Comparison of ENCODE assay signal across 19 mouse cellular contexts in genomic region chr8:122064353-122064752, GRCm38 (mm10).
A peak's percentile ranks its signal among the peaks of the same experiment; 100 is the strongest.
DNase-seq lines count a peak whose midpoint lies in the region; ATAC-seq lines count a peak whose summit lies in the region.
"Had no signal": no experiment of that assay in that cellular context is flagged by ENCODE, and none has a peak within 500 bp of the region (broad histone marks: within the 10 kb centered on the region; RNA-seq: fewer than 3 reads in every experiment).

No protein-coding gene starts in this region.

- peak overlapping the region; percentile 19; the same call in 1 of the 2 replicates for H3K9ac ChIP-seq in embryonic facial prominence, embryonic 14.5 days (ENCODE audit: low read depth, low read length)
- H3K9ac ChIP-seq in limb, embryonic 12.5 days (replicated peaks): peak overlapping the region; percentile 23; the same call in 1 of the 2 replicates
- H3K9ac ChIP-seq: forebrain, embryonic 15.5 days; hindbrain, embryonic 12.5 days; liver, postnatal 0 days; midbrain, embryonic 15.5 days had no signal

- no peaks in the 10 kb centered on the region for H3K36me3 ChIP-seq in embryonic facial prominence, embryonic 14.5 days (ENCODE audit: control insufficient read depth, insufficient read depth, low read length)
- H3K36me3 ChIP-seq in limb, embryonic 12.5 days: no peaks in the 10 kb centered on the region
- H3K36me3 ChIP-seq: forebrain, embryonic 15.5 days; hindbrain, embryonic 12.5 days; midbrain, embryonic 15.5 days had no signal

- no peak overlapping the region for H3K4me3 ChIP-seq in embryonic facial prominence, embryonic 14.5 days (ENCODE audit: low read depth, low read length)
- no peak overlapping the region for H3K4me3 ChIP-seq in limb, embryonic 12.5 days (replicated peaks)
- H3K4me3 ChIP-seq: forebrain, embryonic 15.5 days; hindbrain, embryonic 12.5 days; midbrain, embryonic 15.5 days; myocyte had no signal

- H3K27me3 ChIP-seq in embryonic facial prominence, embryonic 14.5 days (replicated peaks; ENCODE audit: control insufficient read depth, insufficient read depth, low read length): no peaks in the 10 kb centered on the region
- no peaks in the 10 kb centered on the region for H3K27me3 ChIP-seq in limb, embryonic 12.5 days
- H3K27me3 ChIP-seq: forebrain, embryonic 15.5 days; midbrain, embryonic 15.5 days had no signal

- no peaks in the 10 kb centered on the region for H3K9me3 ChIP-seq in embryonic facial prominence, embryonic 14.5 days (ENCODE audit: control insufficient read depth, low read length)
- H3K9me3 ChIP-seq in limb, embryonic 12.5 days: no peaks in the 10 kb centered on the region
- H3K9me3 ChIP-seq: forebrain, embryonic 15.5 days; hindbrain, embryonic 12.5 days; midbrain, embryonic 15.5 days had no signal

- peak; percentile 37 to 60 for DNase-seq in heart, postnatal 10 days
- DNase-seq in heart, adult 8-10 months (ENCODE audit: low spot score): no peak
- peak; percentile 64 for DNase-seq in NIH3T3 (ENCODE audit: low read depth)
- DNase-seq in embryonic facial prominence, embryonic 14.5 days (ENCODE audit: low spot score): peak; percentile 79
- DNase-seq in layer of hippocampus, postnatal 10 days (ENCODE audit: low spot score in 2 of 2): no peak
- no peak for DNase-seq in right cerebral cortex, postnatal 14 days
- DNase-seq: adrenal gland, adult 8-10 months; cerebellum, adult 9-10 months; kidney, postnatal 4 days; layer of hippocampus, adult 9-11 months; liver, postnatal 0 days; lung, postnatal 10 days; right cerebral cortex, postnatal 4 days had no signal

- 31% methylated on average over 7 of the region's 7 CpGs for WGBS in embryonic facial prominence, embryonic 14.5 days
- 41% methylated on average over 7 of the region's 7 CpGs for whole genome bisulfite sequencing in limb, embryonic 12.5 days

- H3K4me2 ChIP-seq in embryonic facial prominence, embryonic 14.5 days (ENCODE audit: low read depth, low read length): no peak overlapping the region
- H3K4me2 ChIP-seq in limb, embryonic 12.5 days: no peak overlapping the region
- H3K4me2 ChIP-seq: forebrain, embryonic 15.5 days; hindbrain, embryonic 12.5 days; midbrain, embryonic 15.5 days had no signal

- intact Hi-C loops in heart, postnatal 10 days (cut with DNase I): no loop called here

- H3K27ac ChIP-seq in embryonic facial prominence, embryonic 14.5 days (replicated peaks; ENCODE audit: low read depth, low read length): peak overlapping the region; percentile 44
- H3K27ac ChIP-seq in limb, embryonic 12.5 days: no peak overlapping the region
- H3K27ac ChIP-seq: forebrain, embryonic 15.5 days; hindbrain, embryonic 12.5 days; midbrain, embryonic 15.5 days had no signal

- ATAC-seq in embryonic facial prominence, embryonic 14.5 days (ENCODE audit: low read depth): peak; percentile 50; the same call in 1 of the 2 replicates
- no peak for ATAC-seq in limb, embryonic 12.5 days (ENCODE audit: insufficient number of reproducible peaks, insufficient read depth, low FRiP score, low TSS enrichment, low read depth)
- ATAC-seq in granulocyte monocyte progenitor cell, adult 5-6 weeks (replicated peaks; ENCODE audit: poor library complexity, severe bottlenecking): no peak
- ATAC-seq: forebrain, embryonic 15.5 days; liver, postnatal 0 days; midbrain, embryonic 15.5 days had no signal

- H3K4me1 ChIP-seq in embryonic facial prominence, embryonic 14.5 days (ENCODE audit: control insufficient read depth, insufficient read depth, low read length): peaks cover 18% of the 10 kb centered on the region; the same call in 1 of the 2 replicates
- H3K4me1 ChIP-seq in limb, embryonic 12.5 days (replicated peaks): peaks cover 29% of the 10 kb centered on the region
- H3K4me1 ChIP-seq: forebrain, embryonic 15.5 days; hindbrain, embryonic 12.5 days; midbrain, embryonic 15.5 days had no signal

Comparison
In these comparisons a context has a peak if more than half of its experiments do, and no peak if none do; other contexts are left out.
1. DNase-seq: peak in heart, postnatal 10 days (2 of 2), NIH3T3 (single experiment) and embryonic facial prominence, embryonic 14.5 days (single experiment); none in heart, adult 8-10 months (single experiment), layer of hippocampus, postnatal 10 days (0 of 2) and right cerebral cortex, postnatal 14 days (single experiment).